Mouse (Mus musculus) small intestine, adult 2 months (tissue): ENCODE results near the gene Nfia.

ENCODE experiments used
- CTCF ChIP-seq: fragments of 200-500 bp; IDR thresholded peaks from 2 replicates; pipeline ENCODE4 v1.5.1; 2012; ENCODE audit warnings: low read depth, mild to moderate bottlenecking, control low read depth, inconsistent platforms, low read length, moderate library complexity, mixed read lengths; ENCODE audit not compliant: insufficient replicate concordance, insufficient read length; ENCODE audit errors: extremely low read depth
- POLR2A ChIP-seq: fragments of 200-500 bp; IDR thresholded peaks from 2 replicates; pipeline ENCODE4 v1.6.1; 2012; ENCODE audit warnings: low read depth, mild to moderate bottlenecking, control low read depth, inconsistent platforms, low read length, moderate library complexity

GRCm38 (mm10) chr4:97860791-97861344 lies 88.3 kb downstream of the Nfia start:
- no peak for TF ChIP-seq CTCF
- TF ChIP-seq POLR2A, result no peak
